Mouse (Mus musculus) right cerebral cortex, postnatal 14 days (tissue): Measurements from ENCODE around the gene 1700020A23Rik.
A peak's percentile ranks its signal among the peaks of the same experiment; 100 is the strongest.

Source experiments
- DNase-seq: peaks from one replicate; pipeline ENCODE4 v3.0.0; 2022

1700020A23Rik gene

DNA sequence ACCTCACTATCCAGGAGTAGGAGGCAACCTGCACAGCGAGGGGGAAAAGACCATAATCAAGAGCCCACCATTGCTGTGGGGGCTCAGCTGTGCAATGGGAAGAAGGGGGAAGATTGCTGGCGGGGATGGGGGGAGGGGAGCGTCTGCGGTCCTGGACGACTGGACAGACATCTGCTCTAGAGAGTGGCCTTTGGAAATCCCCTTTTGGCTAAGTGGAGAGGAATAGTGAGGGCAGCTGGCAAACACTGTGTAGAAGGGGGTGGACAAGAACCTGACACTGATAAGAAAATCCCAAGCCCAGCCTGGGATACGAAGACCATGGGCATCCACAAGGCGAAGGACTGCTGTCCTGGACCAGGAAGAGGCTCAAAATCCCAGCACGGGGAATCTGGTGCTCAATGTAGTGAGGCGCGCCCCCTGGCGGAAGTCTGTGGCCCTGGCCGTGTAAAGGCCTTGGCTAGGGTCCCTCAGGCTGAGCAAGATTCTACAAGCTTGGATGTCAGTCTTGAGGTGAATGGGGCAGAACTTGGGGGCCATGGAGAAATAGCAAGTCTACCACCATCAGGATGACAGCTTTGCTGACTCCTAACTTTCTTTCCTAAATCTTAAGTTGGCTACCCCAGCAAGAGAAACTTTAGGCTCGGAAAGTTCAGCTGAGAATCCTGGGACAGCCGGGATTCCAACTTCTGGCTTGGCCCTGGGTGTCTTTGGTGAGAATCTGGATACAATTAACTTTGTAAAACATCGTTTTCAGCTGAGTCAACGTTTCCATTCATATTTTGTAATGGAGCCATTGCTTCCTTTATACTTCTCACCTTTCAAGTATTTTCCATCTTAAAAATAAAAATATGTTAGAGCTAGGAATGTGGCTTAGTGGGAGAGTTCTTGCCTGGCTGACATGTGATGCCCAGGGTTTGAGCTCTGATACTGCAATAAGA lies 6.8 kb downstream of the 1700020A23Rik start:
- DNase-seq = peak; percentile 82

DNA sequence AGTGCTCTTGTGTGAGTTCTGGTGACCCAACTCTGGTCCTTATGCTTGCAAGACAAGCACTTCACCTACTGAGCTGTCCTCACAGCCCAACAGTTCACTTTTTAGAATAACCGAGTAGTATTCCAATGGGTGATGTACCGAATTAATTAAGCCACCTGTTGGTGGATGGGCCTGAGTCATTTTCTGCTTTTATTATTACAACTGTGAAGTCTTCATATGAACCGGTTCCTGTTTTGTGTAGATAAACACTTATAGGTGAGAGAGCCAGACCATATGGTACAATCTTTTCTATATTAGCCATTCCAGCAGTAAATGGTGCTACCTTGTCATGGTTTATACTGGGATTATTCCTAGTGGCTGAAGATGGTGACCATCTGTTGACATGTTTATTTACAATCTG lies 7.7 kb downstream of the 1700020A23Rik start:
- DNase-seq = no peak

DNA sequence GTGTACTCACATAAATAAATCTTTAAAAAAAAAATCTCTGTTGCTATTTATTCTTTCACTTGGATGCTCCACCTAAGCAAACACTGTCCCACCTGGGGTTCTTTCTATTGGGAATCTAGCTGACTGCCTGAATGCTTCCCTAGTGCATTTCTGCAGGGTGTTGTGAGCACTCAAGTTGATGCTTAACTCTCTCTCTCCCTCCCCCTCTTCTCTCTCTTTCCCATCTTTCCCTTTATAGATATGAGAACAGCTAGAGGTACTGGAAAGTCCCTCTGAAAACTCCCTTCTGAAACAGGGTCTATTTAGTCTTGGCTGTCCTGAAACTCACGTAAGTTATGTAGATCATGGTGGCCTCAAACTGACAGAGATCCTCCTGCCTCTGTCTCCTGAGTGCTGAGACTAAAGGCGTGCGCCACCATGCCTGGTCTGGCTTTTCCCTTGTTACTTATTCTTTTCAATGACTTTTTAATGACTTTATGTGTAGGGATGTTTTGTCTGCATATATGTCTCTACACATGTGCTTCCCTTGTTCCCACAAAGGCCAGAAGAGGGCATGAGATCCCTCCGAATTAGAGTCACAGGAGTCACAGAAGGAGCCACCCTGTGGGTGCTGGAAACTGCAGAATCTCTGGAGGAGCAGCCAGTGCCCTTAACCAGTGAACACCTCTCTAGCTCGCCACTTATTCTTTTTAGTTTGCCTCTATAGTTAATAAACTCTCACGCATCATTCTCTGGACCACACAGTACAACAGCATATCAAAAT lies 9.2 kb downstream of the 1700020A23Rik start:
- DNase-seq = no peak

DNA sequence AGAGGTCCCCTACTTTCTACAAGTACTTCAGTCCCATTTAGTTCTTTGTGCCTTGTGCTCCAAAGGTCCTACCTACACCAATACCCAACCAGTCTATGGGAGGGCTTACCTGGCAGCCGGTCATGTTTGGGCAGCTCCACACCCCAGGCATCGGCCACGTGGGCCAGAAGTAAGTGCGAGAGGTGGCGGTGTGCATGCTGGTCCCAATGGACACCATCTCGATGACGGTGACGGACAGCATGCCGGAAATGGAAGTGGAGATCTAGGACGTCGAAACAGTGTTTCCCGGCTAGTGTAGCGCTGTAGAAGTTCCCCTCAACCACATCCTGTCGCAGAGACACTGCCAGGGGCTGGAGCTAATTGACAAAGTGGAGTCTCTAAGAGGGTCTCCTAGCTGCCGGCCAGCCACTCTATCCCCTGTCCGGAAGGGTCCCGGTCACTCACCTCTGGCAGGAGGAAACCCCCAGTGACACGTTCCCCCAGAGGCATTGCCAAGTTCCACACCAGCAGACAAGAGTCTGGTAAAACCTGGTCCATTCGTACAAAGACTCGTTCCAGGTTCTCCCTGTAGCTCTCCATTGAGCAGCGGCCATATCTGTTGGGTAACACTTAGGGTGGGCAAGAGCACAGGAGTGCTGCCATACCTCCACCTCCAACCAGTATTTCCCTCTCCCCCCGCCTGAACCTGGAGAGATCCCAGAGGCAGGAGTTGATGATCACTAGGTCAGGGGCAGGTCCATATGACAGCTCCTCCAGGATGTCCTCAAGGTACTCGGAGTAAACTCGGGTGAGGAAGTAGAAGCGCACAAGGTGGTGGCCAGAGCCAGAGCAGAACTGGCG lies 16.9 kb downstream of the 1700020A23Rik start:
- no peak for DNase-seq

DNA sequence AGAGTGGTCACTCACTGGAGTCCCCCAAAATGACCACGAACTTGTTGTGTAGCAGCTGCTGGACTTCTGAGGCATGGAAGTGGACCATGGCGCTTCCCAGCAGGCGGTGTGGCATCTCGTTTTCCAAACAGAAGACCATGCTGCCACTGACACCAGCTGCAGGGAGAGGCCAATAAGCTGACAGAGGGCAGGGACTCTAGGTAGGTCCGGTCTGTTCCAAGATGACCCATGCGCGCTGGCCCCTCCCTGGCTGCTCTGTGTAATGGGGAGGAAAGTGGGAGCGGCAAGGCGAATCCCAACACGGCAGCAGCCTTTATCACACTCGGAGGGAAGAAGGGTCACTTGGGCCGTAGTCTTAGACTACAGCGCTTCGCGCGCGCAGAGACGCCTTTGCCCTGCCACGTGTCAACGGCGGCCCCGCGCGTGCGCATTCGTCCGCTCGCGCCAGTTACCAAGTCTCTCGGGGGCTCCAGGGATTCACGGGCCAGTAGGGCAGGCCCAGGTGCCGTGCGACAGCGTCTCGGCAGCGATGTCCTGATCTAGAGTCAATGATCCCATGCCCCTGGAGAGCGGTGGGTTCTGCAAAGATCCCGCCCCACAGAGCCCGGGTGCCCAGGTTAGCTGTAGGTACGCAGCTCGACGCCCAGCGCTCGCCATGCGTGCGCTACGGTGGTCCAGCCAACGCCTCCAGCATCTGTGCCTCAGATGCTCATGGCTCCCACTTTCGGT lies 18.5 kb downstream of the 1700020A23Rik start:
- peak; percentile 83 for DNase-seq

DNA sequence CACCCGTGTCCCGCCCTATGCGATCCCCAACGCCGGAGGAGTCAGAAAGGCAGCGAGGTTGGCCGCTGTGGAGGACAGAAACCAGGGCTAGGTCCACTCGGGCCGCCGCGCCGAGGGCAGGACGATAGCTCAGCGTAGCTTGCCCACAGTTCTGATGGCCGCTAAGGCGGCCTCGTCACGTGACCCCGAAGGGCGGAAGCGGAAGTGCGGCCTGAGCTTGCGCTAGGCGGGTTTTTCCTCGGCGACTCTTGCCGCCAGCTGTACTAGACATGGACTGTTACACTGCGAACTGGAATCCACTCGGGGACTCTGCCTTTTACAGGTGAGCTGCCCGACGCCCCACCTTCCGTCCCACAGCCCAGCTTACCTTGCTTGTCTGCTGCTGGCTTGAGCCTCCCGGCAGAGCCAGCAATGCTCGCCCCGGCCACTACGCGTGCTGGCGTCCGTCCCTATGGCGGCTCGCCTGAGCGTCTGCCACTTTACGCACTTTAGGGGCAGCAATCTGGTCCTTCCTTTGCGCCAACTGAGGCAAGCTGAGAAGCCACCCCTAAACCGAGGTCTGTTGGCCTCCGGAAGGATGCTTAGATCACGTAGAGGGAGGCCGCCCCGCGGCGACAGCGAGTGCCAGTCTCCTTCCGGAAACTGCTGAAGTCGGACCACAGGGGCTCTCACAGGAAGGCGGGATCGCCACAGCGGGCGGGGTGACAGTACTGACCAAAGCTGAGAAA lies 19.2 kb downstream of the 1700020A23Rik start, which contains the start of the genes Vps16 and Pced1a:
TSS of gene Vps16 (plus strand) at position 214 of the 728 bp plus-strand sequence.
TSS of gene Pced1a (minus strand) at position 576 of the 728 bp plus-strand sequence.
- DNase-seq = peak; percentile 90

DNA sequence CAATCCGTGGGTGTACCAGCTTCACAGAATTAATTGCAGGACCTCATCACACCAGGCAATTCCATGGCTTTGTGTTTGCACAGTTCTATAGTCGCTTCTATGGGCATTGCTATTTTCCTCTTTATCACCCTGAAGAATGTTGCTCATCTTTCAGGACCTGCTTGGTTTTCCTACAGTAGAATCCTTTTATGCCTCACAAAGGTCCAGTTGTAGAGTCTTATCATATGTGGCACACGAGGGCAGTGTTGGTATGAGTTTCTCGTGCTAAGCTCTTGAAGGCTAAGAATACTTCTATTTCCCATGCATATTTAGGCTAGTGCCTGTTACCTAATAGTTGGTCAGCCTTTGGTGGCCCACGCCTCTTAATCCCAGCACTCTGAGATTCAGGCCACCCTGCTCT lies 20.1 kb downstream of the 1700020A23Rik start:
- no peak for DNase-seq

DNA sequence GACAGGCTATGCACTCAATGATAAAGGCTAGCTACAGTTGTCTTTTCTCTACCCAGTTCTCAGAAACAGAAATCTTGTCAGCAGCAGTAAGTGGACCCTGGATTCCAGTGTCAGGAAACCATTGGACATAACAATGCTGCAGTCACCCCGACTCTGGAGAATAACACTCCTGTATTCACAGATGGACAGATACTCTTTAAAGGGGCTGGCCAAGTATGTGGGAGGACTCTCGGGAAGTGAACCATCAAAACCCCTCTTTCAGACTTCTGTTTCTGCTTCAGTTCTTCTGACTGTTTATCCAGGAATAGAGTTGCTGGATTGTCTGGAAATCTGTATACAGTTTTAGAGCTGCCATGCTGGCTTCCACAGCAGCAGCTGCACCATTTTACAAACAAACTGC lies 24.8 kb downstream of the 1700020A23Rik start:
- no peak for DNase-seq

DNA sequence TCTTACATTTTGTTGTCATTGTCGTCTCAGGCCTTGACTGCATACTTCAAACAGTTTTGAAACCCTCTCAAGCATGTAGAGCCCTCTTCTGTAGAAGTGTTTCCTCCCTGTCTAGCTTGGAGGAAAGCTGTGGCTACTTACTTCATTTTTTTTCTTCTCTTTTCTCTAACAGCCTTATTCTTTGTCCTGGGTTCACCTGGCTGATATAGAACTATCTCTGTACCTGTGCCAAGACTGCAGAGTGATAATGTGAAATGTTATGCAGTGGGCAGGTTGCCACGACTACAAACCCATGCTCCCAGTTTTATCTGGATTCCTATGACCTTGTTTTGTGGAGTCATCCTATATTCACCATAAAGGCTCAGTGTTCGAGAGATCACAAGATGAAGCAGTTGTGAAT lies 25.4 kb downstream of the 1700020A23Rik start:
- DNase-seq = no peak

DNA sequence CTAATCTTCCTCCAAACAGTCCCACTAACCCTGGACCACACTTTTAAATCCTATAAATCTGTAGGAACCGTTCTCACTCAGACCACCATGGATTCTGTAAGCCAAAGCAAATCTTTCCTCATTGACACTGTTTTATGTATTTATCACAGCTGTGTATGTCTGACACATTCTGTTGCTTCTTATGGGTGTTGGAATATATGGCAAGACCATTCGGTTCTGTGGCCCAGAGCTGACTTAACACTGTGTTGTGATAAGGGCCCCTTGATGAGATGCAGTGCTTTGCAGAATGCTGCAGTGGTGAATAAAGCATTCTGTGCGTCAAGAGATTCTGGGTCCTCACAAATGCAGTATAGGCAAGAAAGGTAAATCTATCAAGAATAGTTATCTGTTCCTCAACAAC lies 27.1 kb downstream of the 1700020A23Rik start:
- DNase-seq = no peak

DNA sequence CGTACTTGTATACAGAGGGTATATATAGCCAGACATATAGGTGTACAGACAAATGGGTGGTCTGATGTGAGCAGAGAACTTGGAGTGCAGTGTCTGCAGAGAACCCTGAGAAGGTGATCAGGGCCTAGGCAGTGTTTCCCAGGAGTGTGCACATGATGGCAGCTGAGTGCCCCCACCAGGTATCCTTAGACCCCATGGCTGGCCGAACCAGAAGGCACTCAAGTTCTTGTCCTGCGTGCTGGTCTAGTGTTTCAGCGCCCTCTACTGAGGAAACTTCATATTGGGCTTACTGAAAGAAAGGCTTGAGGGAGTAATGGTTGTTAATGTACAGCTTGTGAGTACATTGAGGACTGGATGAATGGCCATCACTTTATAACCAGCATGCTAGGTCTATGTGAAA lies 28.1 kb downstream of the 1700020A23Rik start:
- DNase-seq = peak; percentile 45

DNA sequence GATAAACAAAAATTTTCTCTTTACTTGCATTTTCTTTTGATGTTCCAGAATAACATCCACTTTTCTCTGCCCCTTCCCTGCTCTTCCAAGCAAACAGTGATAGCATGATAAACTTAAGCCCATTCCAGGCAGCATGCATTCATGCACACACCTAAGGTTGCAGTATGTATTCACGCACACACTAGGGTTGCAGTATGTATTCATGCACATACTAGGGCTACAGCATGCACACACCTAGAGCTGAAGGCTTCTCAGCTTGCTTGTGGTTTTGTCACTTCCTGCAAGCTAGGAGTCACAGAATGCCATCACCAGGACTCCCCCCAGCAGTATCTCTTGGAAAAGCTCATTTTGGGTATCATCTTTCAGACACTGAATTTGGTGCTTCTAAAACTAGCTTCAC lies 31.7 kb downstream of the 1700020A23Rik start:
- no peak for DNase-seq

DNA sequence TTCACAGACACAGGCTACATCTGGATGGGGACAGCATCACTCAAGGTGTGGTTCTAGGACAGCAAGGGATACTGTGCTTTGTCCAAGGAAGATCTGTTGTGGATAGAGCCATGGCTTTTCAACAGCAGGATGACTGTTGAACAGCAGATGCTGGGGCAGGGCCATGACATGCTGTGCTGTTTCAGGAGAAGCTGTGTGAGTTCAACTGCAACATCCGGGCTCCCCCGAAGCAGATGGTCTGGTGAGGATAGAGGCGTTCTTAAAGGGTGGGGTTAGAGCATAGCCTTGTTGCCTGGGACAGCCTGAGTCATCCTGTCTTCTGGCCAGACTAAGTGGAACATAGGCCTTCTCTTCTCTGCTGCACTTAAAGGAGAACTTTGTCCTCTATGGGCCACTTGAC lies 33.8 kb downstream of the 1700020A23Rik start:
- DNase-seq = no peak

DNA sequence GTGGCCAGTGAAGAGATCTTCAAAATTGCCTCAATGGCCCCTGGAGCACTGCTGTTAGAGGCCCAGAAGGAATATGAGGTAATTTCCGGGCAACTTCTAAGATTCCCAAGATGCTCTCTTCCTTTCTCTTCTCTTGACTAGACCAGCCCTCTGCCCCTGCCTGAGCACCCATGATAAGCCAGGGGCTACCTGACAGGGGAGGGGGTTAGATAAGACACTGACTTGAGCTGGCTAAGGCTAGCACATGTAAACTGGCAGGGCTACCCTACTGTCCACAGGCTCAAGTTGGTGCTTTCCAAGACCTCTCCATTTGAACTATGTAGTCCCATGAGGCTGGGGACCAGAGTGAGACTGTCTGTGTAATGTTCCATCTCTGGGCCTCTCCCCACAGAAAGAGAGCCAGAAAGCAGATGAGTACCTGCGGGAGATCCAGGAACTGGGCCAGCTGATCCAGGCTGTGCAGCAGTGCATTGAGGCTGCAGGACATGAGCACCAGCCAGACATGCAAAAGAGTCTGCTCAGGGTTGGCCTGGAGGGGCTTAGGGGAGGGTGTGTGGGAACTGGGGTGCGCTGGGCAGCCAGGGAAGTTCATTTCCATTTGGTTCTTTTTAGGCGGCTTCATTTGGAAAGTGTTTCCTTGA lies 34.9 kb downstream of the 1700020A23Rik start:
- DNase-seq = no peak

DNA sequence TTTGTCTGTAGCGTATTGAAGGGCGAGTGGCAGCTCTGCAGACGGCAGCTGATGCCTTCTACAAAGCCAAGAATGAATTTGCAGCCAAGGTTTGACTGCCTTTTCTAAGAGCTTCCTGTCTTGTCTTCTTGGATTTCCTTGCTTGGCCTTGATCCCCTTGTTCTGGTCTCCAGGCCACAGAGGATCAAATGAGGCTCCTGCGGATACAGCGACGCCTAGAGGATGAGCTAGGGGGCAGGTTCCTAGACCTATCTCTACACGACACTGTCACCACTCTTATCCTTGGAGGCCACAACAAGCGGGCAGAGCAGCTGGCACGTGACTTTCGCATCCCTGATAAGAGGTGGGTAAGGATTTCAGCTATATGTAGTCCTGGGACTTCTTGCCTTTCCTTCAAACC lies 37.1 kb downstream of the 1700020A23Rik start:
- no peak for DNase-seq

DNA sequence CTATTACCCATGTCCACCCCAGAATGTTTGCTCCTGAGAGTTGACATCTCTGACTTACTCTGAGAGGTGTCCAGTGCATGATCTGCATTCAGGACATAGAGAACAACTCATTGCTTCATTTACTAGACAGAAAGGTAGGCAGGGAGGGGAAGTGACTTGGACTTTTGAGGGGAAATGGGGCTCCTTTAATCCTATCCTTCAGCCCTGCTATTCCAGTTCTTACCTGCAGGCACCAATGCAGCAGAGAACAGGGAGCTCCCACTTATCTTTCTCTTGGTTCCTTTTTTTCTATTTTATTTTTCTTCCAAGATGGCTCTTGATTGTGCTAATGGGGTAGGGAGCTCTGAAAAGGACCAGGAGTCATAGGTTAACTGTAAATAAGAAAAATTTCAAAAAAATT lies 43.4 kb downstream of the 1700020A23Rik start:
- DNase-seq = no peak

DNA sequence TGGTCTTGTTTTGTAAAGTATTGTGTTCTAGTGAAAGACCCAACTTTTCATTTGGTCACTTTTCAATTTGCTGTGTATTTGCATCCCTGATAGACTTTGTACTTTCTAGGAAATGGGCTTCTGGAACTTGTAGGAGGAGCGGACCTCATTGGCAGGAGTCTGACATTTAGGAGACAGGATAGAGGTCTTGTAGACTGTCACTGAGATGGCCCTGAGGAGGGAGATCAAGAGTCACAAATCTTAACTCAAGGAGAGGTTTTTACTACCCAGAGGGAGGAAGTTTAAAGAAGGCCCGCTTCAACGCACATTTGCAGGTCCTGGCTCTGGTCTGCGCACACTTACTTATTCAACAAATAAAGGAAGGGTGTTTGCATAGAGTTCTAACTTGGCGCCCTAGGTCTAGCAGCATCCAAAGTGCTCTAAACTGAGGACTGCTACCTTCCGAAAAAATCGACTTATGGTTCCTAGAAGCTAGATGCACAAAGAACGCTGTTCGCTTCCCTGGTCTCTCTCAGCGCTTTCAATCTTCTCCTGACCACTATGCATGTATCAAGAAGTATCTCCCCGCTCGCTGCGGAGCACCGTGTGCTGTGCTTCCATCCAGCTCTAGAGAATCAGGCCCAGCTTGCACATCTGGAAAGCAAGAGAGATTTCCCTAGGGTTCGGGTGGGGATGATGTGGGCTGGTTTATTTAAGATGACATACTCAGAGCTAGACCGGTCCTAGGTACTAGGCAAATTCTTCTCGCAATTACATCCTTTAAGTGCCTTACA lies 44.1 kb downstream of the 1700020A23Rik start:
- no peak for DNase-seq

DNA sequence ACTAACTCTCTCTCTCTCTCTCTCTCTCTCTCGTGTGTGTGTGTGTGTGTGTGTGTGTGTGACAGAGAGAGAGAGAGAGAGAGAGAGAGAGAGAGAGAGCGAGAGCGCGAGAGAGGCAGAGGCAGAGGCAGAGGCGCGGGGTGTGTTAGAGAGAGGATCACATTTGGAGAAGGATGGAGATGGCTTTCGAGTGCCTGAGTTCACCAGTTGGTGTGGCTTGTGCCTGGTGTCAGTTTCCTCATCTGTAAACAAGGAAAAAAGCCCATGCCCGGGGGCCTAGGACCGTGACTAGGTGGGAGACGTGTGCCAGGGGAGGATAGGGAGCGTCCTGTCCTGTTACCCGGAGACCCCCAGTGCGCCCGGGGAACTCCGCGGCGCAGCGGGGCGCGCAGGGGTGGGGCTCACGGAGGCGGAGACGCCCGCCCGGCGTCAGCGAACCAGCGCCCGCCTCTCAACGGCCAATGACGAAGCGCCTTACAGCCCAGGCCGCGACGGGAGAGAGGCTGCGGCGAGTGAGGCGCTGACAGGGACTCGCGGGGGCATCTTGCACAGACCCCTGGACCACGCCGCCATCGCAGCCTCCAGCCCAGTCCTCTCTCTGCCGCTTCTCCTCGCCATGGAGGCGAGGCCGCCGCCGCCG lies 44.9 kb downstream of the 1700020A23Rik start, which contains the start of gene Ptpra:
TSS of gene Ptpra (plus strand) at position 485 of the 640 bp plus-strand sequence.
- peak; percentile 91 for DNase-seq

DNA sequence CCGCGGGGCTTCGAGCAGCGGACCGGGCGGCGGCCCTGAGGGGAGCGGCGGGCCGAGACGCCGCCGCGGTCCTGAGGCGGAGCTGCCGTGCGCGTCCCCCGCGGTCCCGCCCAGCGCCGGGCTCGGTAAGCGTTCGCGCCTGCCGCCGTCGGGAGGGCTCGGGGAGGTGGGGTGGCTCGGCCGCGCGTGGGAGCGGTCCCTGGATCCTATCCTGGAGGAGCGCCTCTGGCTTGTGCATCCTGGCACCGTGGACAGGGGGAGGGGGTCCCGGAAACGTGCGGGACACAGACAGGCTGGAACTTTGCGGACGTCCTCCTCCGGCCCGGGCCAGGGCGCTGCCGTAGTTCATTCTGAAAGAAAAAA lies 45.4 kb downstream of the 1700020A23Rik start:
- peak; percentile 73 for DNase-seq
